ENCODE assay signal across 13 mouse cellular contexts in genomic region chr17:51807429-51807828, GRCm38 (mm10). TPM values are rescaled to one million over a fixed set of nuclear protein-coding genes. Genes with fewer than 3 reads are reported as not detected.
A peak's percentile ranks its signal among the peaks of the same experiment; 100 is the strongest.
DNase-seq lines count a peak whose midpoint lies in the region; ATAC-seq and TF ChIP-seq lines count a peak whose summit lies in the region.
"Had no signal": no experiment of that assay in that cellular context is flagged by ENCODE, and none has a peak within 500 bp of the region (broad histone marks: within the 10 kb centered on the region; RNA-seq: fewer than 3 reads in every experiment).

No protein-coding gene starts in this region.

- TF ChIP-seq CTCF in thymus, adult 2 months (IDR thresholded peaks at IDR 0.05; ENCODE audit: borderline replicate concordance, control insufficient read depth, extremely low read depth, insufficient read depth, low read length, poor library complexity) = no peak

- ATAC-seq in hindbrain, embryonic 15.5 days (ENCODE audit: low FRiP score, low read depth) = no peak
- peak; percentile 86 for ATAC-seq in heart, embryonic 16.5 days (replicated peaks; ENCODE audit: extremely low read depth, insufficient read depth, low FRiP score)
- no peak for ATAC-seq in activated CD4-positive, CD25-positive, alpha-beta regulatory T cell, adult 4 months
- ATAC-seq: liver, postnatal 0 days had no signal

- H3K4me2 ChIP-seq in hindbrain, embryonic 15.5 days = peak overlapping the region; percentile 13
- peak overlapping the region; percentile 40; the same call in 1 of the 2 replicates for H3K4me2 ChIP-seq in heart, embryonic 16.5 days (ENCODE audit: low read depth, low read length)
- H3K4me2 ChIP-seq: embryonic facial prominence, embryonic 12.5 days; neural tube, embryonic 12.5 days had no signal

- WGBS in hindbrain, embryonic 15.5 days = 46% methylated on average over 5 of the region's 5 CpGs
- WGBS in hindbrain, embryonic 10.5 days = 79% methylated on average over 5 of the region's 5 CpGs
- 87% methylated on average over 5 of the region's 5 CpGs for WGBS in thymus, adult 2 months
- WGBS in heart, embryonic 16.5 days = 27% methylated on average over 5 of the region's 5 CpGs

- no peak for TF ChIP-seq POLR2A in thymus, adult 2 months (IDR thresholded peaks at IDR 0.05; ENCODE audit: control insufficient read depth, extremely low read depth, insufficient read depth, low read length, poor library complexity)

- H3K27ac ChIP-seq in hindbrain, embryonic 15.5 days (replicated peaks) = peak overlapping the region; percentile 17; the same call in 1 of the 2 replicates
- no peak overlapping the region for H3K27ac ChIP-seq in hindbrain, embryonic 10.5 days
- peak overlapping the region; percentile 60 for H3K27ac ChIP-seq in thymus, adult 2 months (ENCODE audit: control insufficient read depth, insufficient read depth, low read length)
- peak overlapping the region; percentile 75 for H3K27ac ChIP-seq in heart, embryonic 16.5 days (ENCODE audit: low read length)
- H3K27ac ChIP-seq: embryonic facial prominence, embryonic 12.5 days; neural tube, embryonic 12.5 days had no signal

- H3K27me3 ChIP-seq in hindbrain, embryonic 15.5 days = no peaks in the 10 kb centered on the region
- no peaks in the 10 kb centered on the region for H3K27me3 ChIP-seq in hindbrain, embryonic 10.5 days (ENCODE audit: insufficient read depth, poor library complexity, severe bottlenecking)
- H3K27me3 ChIP-seq in thymus, adult 2 months (ENCODE audit: control insufficient read depth, insufficient read depth, low read length) = no peaks in the 10 kb centered on the region
- H3K27me3 ChIP-seq in heart, embryonic 16.5 days (ENCODE audit: control insufficient read depth, insufficient read depth, low read length) = no peaks in the 10 kb centered on the region
- H3K27me3 ChIP-seq: embryonic facial prominence, embryonic 12.5 days; neural tube, embryonic 12.5 days had no signal

- peaks cover 28% of the 10 kb centered on the region for H3K4me1 ChIP-seq in hindbrain, embryonic 15.5 days (replicated peaks)
- H3K4me1 ChIP-seq in hindbrain, embryonic 10.5 days (replicated peaks) = peaks cover 12% of the 10 kb centered on the region; the same call in 1 of the 2 replicates
- peaks cover 17% of the 10 kb centered on the region for H3K4me1 ChIP-seq in thymus, adult 2 months (replicated peaks; ENCODE audit: control insufficient read depth, insufficient read depth, low read length)
- H3K4me1 ChIP-seq in heart, embryonic 16.5 days (ENCODE audit: control insufficient read depth, insufficient read depth, low read length) = 0 out of 2 replicates have a peak, but pooled peaks cover 6% of the 10 kb centered on the region

- H3K36me3 ChIP-seq in hindbrain, embryonic 15.5 days = no peaks in the 10 kb centered on the region
- H3K36me3 ChIP-seq in hindbrain, embryonic 10.5 days = peaks cover 58% of the 10 kb centered on the region
- peaks cover 89% of the 10 kb centered on the region for H3K36me3 ChIP-seq in thymus, adult 2 months (ENCODE audit: control insufficient read depth, insufficient read depth, low read length)
- H3K36me3 ChIP-seq in heart, embryonic 16.5 days (ENCODE audit: control insufficient read depth, insufficient read depth) = peaks cover 13% of the 10 kb centered on the region

- no peak for DNase-seq in hindbrain, embryonic 10.5 days (ENCODE audit: low spot score)
- DNase-seq in thymus, adult 2 months = no peak
- no peak for DNase-seq in thymus, adult 18-20 months
- no peak for DNase-seq in urinary bladder, postnatal 14 days (ENCODE audit: low spot score)
- DNase-seq: cerebellum, adult 2 months; kidney, postnatal 4 days; liver, postnatal 0 days; right cerebral cortex, postnatal 4 days had no signal

- H3K9me3 ChIP-seq in hindbrain, embryonic 15.5 days = no peaks in the 10 kb centered on the region
- H3K9me3 ChIP-seq in hindbrain, embryonic 10.5 days = no peaks in the 10 kb centered on the region
- no peaks in the 10 kb centered on the region for H3K9me3 ChIP-seq in heart, embryonic 16.5 days (replicated peaks; ENCODE audit: control insufficient read depth, low read length)
- H3K9me3 ChIP-seq: embryonic facial prominence, embryonic 12.5 days; neural tube, embryonic 12.5 days had no signal

- no peak overlapping the region for H3K9ac ChIP-seq in hindbrain, embryonic 15.5 days
- H3K9ac ChIP-seq in heart, embryonic 16.5 days (ENCODE audit: low read length) = peak overlapping the region; percentile 32
- H3K9ac ChIP-seq: embryonic facial prominence, embryonic 12.5 days; liver, postnatal 0 days; neural tube, embryonic 12.5 days had no signal

- H3K4me3 ChIP-seq in hindbrain, embryonic 15.5 days = no peak overlapping the region
- H3K4me3 ChIP-seq in hindbrain, embryonic 10.5 days = no peak overlapping the region
- no peak overlapping the region for H3K4me3 ChIP-seq in thymus, adult 2 months (ENCODE audit: control insufficient read depth, insufficient read depth, low read length)
- no peak overlapping the region for H3K4me3 ChIP-seq in heart, embryonic 16.5 days (ENCODE audit: low read length)
- H3K4me3 ChIP-seq: embryonic facial prominence, embryonic 12.5 days; neural tube, embryonic 12.5 days had no signal

RNA-seq across cellular contexts. Expression of gene Satb1, which starts 25.7 kb away (rescaled TPM):
- 33.5 and 34.4 TPM in 2 replicates for polyA plus RNA-seq in hindbrain, embryonic 15.5 days (2015; fragmentation: Nextera tagmentation; extraction: Ambion mirVana)
- polyA plus RNA-seq in hindbrain, embryonic 10.5 days (2016; fragmentation: Nextera tagmentation; extraction: Ambion mirVana) = 20.1 and 21.2 TPM in 2 replicates
- 873 and 1,043 TPM in 2 replicates for polyA plus RNA-seq in thymus, adult 2 months (2012; rRNA removed)
- 14.0 and 34.0 TPM in 2 replicates for polyA plus RNA-seq in heart, embryonic 16.5 days (2015; fragmentation: Nextera tagmentation; extraction: Ambion mirVana)
- polyA plus RNA-seq in activated CD4-positive, CD25-positive, alpha-beta regulatory T cell, adult 4 months (2017; shearing (Covaris generic)) = 10 to 100 TPM; 41.0 to 63.4 TPM

Comparison
In these comparisons a context has a peak if more than half of its experiments do, and no peak if none do; other contexts are left out.
1. RNA of gene Satb1, which starts 25.7 kb away (polyA plus RNA-seq): 873 to 1,043 TPM in thymus, adult 2 months; 41.0 to 63.4 TPM in activated CD4-positive, CD25-positive, alpha-beta regulatory T cell, adult 4 months, 33.5 to 34.4 TPM in hindbrain, embryonic 15.5 days, 14.0 to 34.0 TPM in heart, embryonic 16.5 days and 20.1 to 21.2 TPM in hindbrain, embryonic 10.5 days; every median in the first group is over 10 times any median in the second.